Mouse (Mus musculus) liver, adult 2 months (tissue): ENCODE data around the gene Inava. TPM values are rescaled to one million over a fixed set of nuclear protein-coding genes. Genes with fewer than 3 reads are reported as not detected.

Experiments used
- DNase-seq: peaks from one replicate; pipeline ENCODE4 v3.0.0-alpha.2; 2011; ENCODE audit warnings: low read depth, low spot score; ENCODE audit errors: extremely low read depth
- H3K27ac ChIP-seq: fragments of 200-500 bp; replicated peaks from 2 replicates; pipeline ENCODE4 v1.5.1; 2012; ENCODE audit warnings: low read depth, mild to moderate bottlenecking, control low read depth, inconsistent platforms, low read length; ENCODE audit not compliant: insufficient read depth
- H3K27me3 ChIP-seq: fragments of 200-500 bp; 2 replicates; pipeline ENCODE4 v1.6.1; 2012; ENCODE audit warnings: mild to moderate bottlenecking, moderate library complexity, low read length, inconsistent platforms; ENCODE audit not compliant: control insufficient read depth, insufficient read depth
- H3K36me3 ChIP-seq: fragments of 200-500 bp; 2 replicates; pipeline ENCODE4 v1.6.1; 2012; ENCODE audit warnings: low read length, inconsistent platforms; ENCODE audit not compliant: control insufficient read depth, insufficient read depth
- H3K4me1 ChIP-seq: fragments of 200-500 bp; 2 replicates; pipeline ENCODE4 v1.6.1; 2011; ENCODE audit warnings: low read length; ENCODE audit not compliant: control insufficient read depth, insufficient read depth
- H3K4me3 ChIP-seq: fragments of 200-500 bp; 2 replicates; pipeline ENCODE4 v1.5.1; 2011; ENCODE audit warnings: low read depth, mild to moderate bottlenecking, control low read depth, low read length, moderate library complexity; ENCODE audit not compliant: insufficient read depth
- H3K79me2 ChIP-seq: fragments of 200-500 bp; 2 replicates; pipeline ENCODE4 v1.6.1; 2012; ENCODE audit warnings: inconsistent platforms, mild to moderate bottlenecking, low read length, moderate library complexity; ENCODE audit not compliant: control insufficient read depth, insufficient read depth
- H3K9ac ChIP-seq: fragments of 200-500 bp; 2 replicates; pipeline ENCODE4 v1.6.1; 2012; ENCODE audit warnings: low read depth, mild to moderate bottlenecking, control low read depth, inconsistent platforms, low read length
- CTCF ChIP-seq: fragments of 200-500 bp; IDR thresholded peaks from 2 replicates; pipeline ENCODE4 v1.5.1; 2011; ENCODE audit warnings: low read depth, low read length, control low read depth
- POLR2A ChIP-seq: fragments of 200-500 bp; IDR thresholded peaks from 2 replicates; pipeline ENCODE4 v1.6.1; 2011; ENCODE audit warnings: low read length, control low read depth; ENCODE audit not compliant: insufficient read depth; ENCODE audit errors: extremely low read depth
- WGBS: fragments of 180-500 bp; shearing (Covaris S2); methylation state at CpG from one replicate; pipeline ENCODE4 v1.1.7; 2018; 5-methylcytosine and 5-hydroxymethylcytosine counted together
- polyA plus RNA-seq: library from polyadenylated mRNA; depleted of rRNA; stranded (reverse); fragments of >200 nt; gene quantifications from 2 replicates; pipeline ENCODE4 v1.2.3, GENCODE M21; 2012; rRNA removed
- total RNA-seq: library from RNA; depleted of rRNA; stranded (reverse); fragments of >200 nt; gene quantifications from 2 replicates; pipeline ENCODE4 v1.2.3, GENCODE M21; 2014; rRNA removed

Inava gene
- total RNA-seq = 0.07 TPM in 1 of 2 replicates, not detected in the other
- 0.07 and 0.10 TPM in 2 replicates for polyA plus RNA-seq

- H3K4me1 ChIP-seq = peaks cover 9% of the 10 kb centered on the region
- peak within 1 kb of the TSS; percentile 55; the same call in 1 of the 2 replicates for H3K4me3 ChIP-seq
- no peak within 1 kb of the TSS for H3K27ac ChIP-seq
- TF ChIP-seq CTCF (no peak; the same call in 1 of the 2 replicates), POLR2A (no peak)
- no peaks in the 10 kb centered on the region for H3K79me2 ChIP-seq
- DNase-seq = peak; percentile 6
- 2% methylated on average over 51 of the region's 51 CpGs for WGBS
- 0 out of 2 replicates have a peak, but pooled peaks cover 3% of the 10 kb centered on the region for H3K27me3 ChIP-seq
- no peaks in the 10 kb centered on the region for H3K36me3 ChIP-seq
- peak within 1 kb of the TSS; percentile 66 for H3K9ac ChIP-seq
Observed at GRCm38 (mm10) chr1:136233892-136234594, at the start of gene Inava. Gene Inava (minus strand): TSS chr1:136234264.

- Histone ChIP-seq H3K79me2 (no peaks in the 10 kb centered on the region), H3K27me3 (no peaks in the 10 kb centered on the region), H3K27ac (no peak overlapping the region), H3K36me3 (peaks cover 63% of the 10 kb centered on the region), H3K4me1 (no peaks in the 10 kb centered on the region), H3K9ac (no peak overlapping the region), H3K4me3 (no peak overlapping the region)
- WGBS = 96% methylated on average over 8 of the region's 8 CpGs
- no peak for DNase-seq
- TF ChIP-seq CTCF = no peak
- TF ChIP-seq POLR2A = no peak
Observed at GRCm38 (mm10) chr1:136277366-136277765, 43.3 kb upstream of the Inava start.

- Histone ChIP-seq H3K36me3 (peaks cover 13% of the 10 kb centered on the region), H3K9ac (no peak overlapping the region), H3K4me3 (no peak overlapping the region), H3K4me1 (no peaks in the 10 kb centered on the region), H3K27ac (no peak overlapping the region), H3K79me2 (no peaks in the 10 kb centered on the region), H3K27me3 (no peaks in the 10 kb centered on the region)
- no peak for DNase-seq
- WGBS = 87% methylated on average over 7 of the region's 7 CpGs
- TF ChIP-seq CTCF (no peak), POLR2A (no peak)
Observed at GRCm38 (mm10) chr1:136268224-136268623, 34.2 kb upstream of the Inava start.

- H3K9ac ChIP-seq = no peak overlapping the region
- H3K79me2 ChIP-seq = no peaks in the 10 kb centered on the region
- 46% methylated on average over 6 of the region's 6 CpGs for WGBS
- DNase-seq = no peak
- no peak overlapping the region for H3K4me3 ChIP-seq
- H3K36me3 ChIP-seq = peaks cover 6% of the 10 kb centered on the region
- H3K27me3 ChIP-seq = no peaks in the 10 kb centered on the region
- TF ChIP-seq CTCF (no peak), POLR2A (no peak)
- H3K27ac ChIP-seq = no peak overlapping the region
- no peaks in the 10 kb centered on the region for H3K4me1 ChIP-seq
Observed at GRCm38 (mm10) chr1:136266127-136266526, 32.1 kb upstream of the Inava start.

- no peak overlapping the region for H3K9ac ChIP-seq
- no peaks in the 10 kb centered on the region for H3K79me2 ChIP-seq
- no peak overlapping the region for H3K27ac ChIP-seq
- no peak for DNase-seq
- H3K36me3 ChIP-seq = no peaks in the 10 kb centered on the region
- no peak for TF ChIP-seq CTCF
- TF ChIP-seq POLR2A = no peak
- H3K4me3 ChIP-seq = no peak overlapping the region
- no peaks in the 10 kb centered on the region for H3K27me3 ChIP-seq
- WGBS = 92% methylated on average over 5 of the region's 5 CpGs
- H3K4me1 ChIP-seq = peaks cover 6% of the 10 kb centered on the region
Observed at GRCm38 (mm10) chr1:136263355-136263754, 29.3 kb upstream of the Inava start.
